Mouse (Mus musculus) telencephalon, adult 2 months (tissue): ENCODE measurements around the gene Cyp3a41a.
"Not testable (repeated sequence)": the region's sequence is repeated elsewhere in the genome, so short reads cannot be mapped to it uniquely, and the experiment has no call there.

Experiments
- DNase-seq: peaks from one replicate; pipeline ENCODE4 v3.0.0-alpha.2; 2011; ENCODE audit warnings: low read depth, low spot score

The Cyp3a41a gene

DNA sequence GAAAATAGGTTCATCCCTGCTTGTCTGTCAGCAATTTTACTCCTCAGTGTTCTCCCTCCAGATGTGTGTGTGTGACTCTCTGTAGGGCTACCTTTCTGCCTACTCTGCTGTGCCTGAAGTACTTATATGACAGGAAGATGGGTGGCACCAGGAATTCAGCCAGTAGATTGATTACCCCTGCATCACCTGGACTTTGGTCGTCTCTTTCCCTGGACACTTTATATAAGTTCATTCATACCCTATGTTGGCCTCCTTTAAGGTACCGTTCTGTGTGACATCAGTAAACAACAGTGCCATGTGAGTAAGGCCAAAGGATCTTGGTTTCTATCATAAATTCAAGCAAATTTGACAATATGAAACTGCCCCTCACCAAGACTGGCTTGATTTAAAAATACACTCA lies at the start of gene Cyp3a41a:
Gene Cyp3a41a, minus strand, starts transcription at position 101 of the 400 bp plus-strand sequence.
- not testable (repeated sequence) for DNase-seq

DNA sequence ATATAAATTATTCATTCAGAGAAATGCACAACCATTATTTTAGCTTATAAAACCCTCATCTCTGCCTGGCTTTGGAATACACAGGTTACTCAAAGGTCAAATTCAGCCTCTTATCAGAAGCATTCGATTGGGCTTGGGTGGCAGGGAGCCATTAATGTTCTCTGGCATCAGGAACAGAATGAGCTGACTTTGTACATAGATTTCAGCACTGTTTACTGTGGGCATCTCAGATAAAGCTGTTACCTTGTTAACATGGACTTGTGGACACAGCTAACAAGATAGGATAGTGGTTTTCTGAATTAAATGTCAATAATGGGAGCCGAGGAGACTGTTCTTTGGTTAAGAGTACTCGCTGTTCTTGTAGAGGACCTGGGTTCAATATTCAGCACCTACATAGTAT lies 17.6 kb upstream of the Cyp3a41a start:
- not testable (repeated sequence) for DNase-seq

DNA sequence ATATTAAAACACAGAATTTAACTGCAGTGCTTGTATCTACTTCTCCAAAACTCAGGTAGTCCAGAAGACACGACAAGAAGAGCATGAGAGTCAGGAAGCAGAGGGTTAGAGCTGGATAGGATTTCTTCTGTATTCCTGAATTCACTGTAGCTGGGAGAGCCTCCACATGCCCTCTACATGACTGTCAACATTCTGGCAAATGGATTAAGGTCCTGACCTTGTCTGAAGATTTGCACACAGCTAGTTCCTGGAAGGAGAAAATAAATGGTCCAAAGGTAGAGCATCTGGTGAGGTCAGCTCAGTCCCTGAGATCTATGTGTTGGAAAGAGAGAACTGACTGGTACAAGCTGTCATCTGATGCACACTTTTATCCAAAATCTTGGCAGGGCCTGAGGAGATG lies 5.6 kb downstream of the Cyp3a41a start:
- DNase-seq: not testable (repeated sequence)

GRCm38 (mm10) chr5:145707372-145707771 lies 12.6 kb downstream of the Cyp3a41a start:
- not testable (repeated sequence) for DNase-seq

- DNase-seq: no peak
Measured at GRCm38 (mm10) chr5:145662007-145662406, 57.9 kb downstream of the Cyp3a41a start.

DNA sequence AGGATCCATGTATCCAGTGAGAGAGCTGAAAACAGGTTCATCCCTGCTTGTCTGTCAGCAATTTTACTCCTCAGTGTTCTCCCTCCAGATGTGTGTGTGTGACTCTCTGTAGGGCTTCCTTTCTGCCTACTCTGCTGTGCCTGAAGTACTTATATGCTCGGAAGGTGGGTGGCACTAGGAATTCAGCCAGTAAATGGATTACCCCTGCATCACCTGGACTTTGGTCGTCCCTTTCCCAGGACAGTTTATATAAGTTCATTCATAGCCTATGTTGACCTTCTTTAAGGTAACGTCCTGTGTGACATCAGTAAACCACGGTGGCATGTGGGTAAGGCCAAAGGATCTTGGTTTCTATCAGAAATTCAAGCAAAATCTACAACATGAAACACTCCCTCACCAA lies 72.2 kb downstream of the Cyp3a41a start:
- no peak for DNase-seq
